Comparison of ENCODE assay signal across 14 mouse cellular contexts in the genomic region with DNA sequence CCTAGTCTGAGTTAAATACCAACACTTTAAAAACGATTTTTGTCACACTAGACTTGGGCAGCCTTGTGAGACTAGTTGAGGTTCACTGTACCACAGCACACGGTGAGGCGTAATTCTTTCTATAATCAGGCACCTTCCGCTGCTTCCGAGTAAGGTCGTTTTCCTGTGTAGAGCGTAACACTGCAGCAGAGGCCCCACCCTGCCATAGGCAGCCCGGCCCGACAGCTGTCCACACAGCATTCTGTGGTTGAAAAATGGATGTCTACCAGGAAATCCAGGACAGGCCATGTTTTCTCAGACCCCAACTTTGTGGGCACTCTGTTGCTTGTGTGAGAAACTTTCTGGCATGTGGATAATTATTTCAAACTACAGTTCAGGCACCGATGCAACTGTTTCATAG.
DNase-seq lines count a peak whose midpoint lies in the region; ATAC-seq and TF ChIP-seq lines count a peak whose summit lies in the region.
"Had no signal": no experiment of that assay in that cellular context is flagged by ENCODE, and none has a peak within 500 bp of the region (broad histone marks: within the 10 kb centered on the region; RNA-seq: fewer than 3 reads in every experiment).

No protein-coding gene starts in this region.

- no peaks in the 10 kb centered on the region for H3K9me3 ChIP-seq in heart, postnatal 0 days (replicated peaks; ENCODE audit: control insufficient read depth, low read length)
- H3K9me3 ChIP-seq in heart, embryonic 12.5 days (replicated peaks), result no peaks in the 10 kb centered on the region
- H3K9me3 ChIP-seq in embryonic facial prominence, embryonic 14.5 days (ENCODE audit: control insufficient read depth, low read length), result no peaks in the 10 kb centered on the region
- H3K9me3 ChIP-seq: hindbrain, embryonic 10.5 days had no signal

- no peak overlapping the region for H3K9ac ChIP-seq in heart, postnatal 0 days (replicated peaks; ENCODE audit: low read depth, low read length)
- H3K9ac ChIP-seq in heart, embryonic 12.5 days, result no peak overlapping the region
- H3K9ac ChIP-seq in embryonic facial prominence, embryonic 14.5 days (ENCODE audit: low read depth, low read length), result no peak overlapping the region

- H3K4me2 ChIP-seq in heart, postnatal 0 days (ENCODE audit: low read depth, low read length), result no peak overlapping the region
- no peak overlapping the region for H3K4me2 ChIP-seq in heart, embryonic 12.5 days
- no peak overlapping the region for H3K4me2 ChIP-seq in embryonic facial prominence, embryonic 14.5 days (ENCODE audit: low read depth, low read length)

- no peak overlapping the region for H3K4me3 ChIP-seq in heart, postnatal 0 days (ENCODE audit: low read depth, low read length)
- no peak overlapping the region for H3K4me3 ChIP-seq in heart, embryonic 12.5 days
- no peak overlapping the region for H3K4me3 ChIP-seq in embryonic facial prominence, embryonic 14.5 days (ENCODE audit: low read depth, low read length)
- H3K4me3 ChIP-seq: hindbrain, embryonic 10.5 days had no signal

- TF ChIP-seq EP300 in heart, postnatal 0 days (IDR thresholded peaks at IDR 0.05; ENCODE audit: low read depth), result no peak

- peaks cover 34% of the 10 kb centered on the region for H3K36me3 ChIP-seq in heart, postnatal 0 days (replicated peaks; ENCODE audit: control insufficient read depth, insufficient read depth, low read length)
- H3K36me3 ChIP-seq in heart, embryonic 12.5 days, result peaks cover 44% of the 10 kb centered on the region
- 0 out of 2 replicates have a peak, but pooled peaks cover 5% of the 10 kb centered on the region for H3K36me3 ChIP-seq in embryonic facial prominence, embryonic 14.5 days (ENCODE audit: control insufficient read depth, insufficient read depth, low read length)
- no peaks in the 10 kb centered on the region for H3K36me3 ChIP-seq in splenic B cell, adult 2 months (ENCODE audit: control insufficient read depth, insufficient read depth, low read length, poor library complexity, severe bottlenecking)
- H3K36me3 ChIP-seq: hindbrain, embryonic 10.5 days had no signal

- H3K27ac ChIP-seq in heart, postnatal 0 days (ENCODE audit: low read depth), result peak overlapping the region; percentile 22; the same call in 1 of the 2 replicates
- H3K27ac ChIP-seq in heart, embryonic 12.5 days (ENCODE audit: poor library complexity, severe bottlenecking), result no peak overlapping the region
- 0 out of 2 replicates have a peak overlapping the region, but pooled peaks have one; percentile 0 for H3K27ac ChIP-seq in embryonic facial prominence, embryonic 14.5 days (replicated peaks; ENCODE audit: low read depth, low read length)
- H3K27ac ChIP-seq: hindbrain, embryonic 10.5 days had no signal

- ATAC-seq in heart, postnatal 0 days (ENCODE audit: insufficient read depth, low read depth), result no peak
- no peak for ATAC-seq in heart, embryonic 12.5 days (ENCODE audit: insufficient number of reproducible peaks, low FRiP score)
- ATAC-seq in embryonic facial prominence, embryonic 14.5 days (ENCODE audit: low read depth), result no peak
- ATAC-seq: Patski had no signal

- DNase-seq in heart, postnatal 0 days (ENCODE audit: low spot score), result no peak
- peak; percentile 19 to 27 for DNase-seq in B cell, adult 2 months
- no peak for DNase-seq in embryonic facial prominence, embryonic 14.5 days (ENCODE audit: low spot score)
- peak; percentile 35 for DNase-seq in splenic B cell, adult 2 months (ENCODE audit: low read depth, low spot score)
- no peak for DNase-seq in cerebellum, postnatal 10 days
- DNase-seq in cerebellum, adult 11 months, result no peak
- no peak for DNase-seq in cerebellum, adult 9-11 months
- DNase-seq: adrenal gland, adult 2 months; cerebellum, postnatal 36 days; kidney, adult 9 months; lung, adult 18-20 months had no signal

- 57% methylated on average over 10 of the region's 10 CpGs for whole genome bisulfite sequencing in heart, postnatal 0 days
- 56% methylated on average over 10 of the region's 10 CpGs for WGBS in heart, embryonic 12.5 days
- 63% methylated on average over 10 of the region's 10 CpGs for WGBS in embryonic facial prominence, embryonic 14.5 days

- TF ChIP-seq CTCF in heart, postnatal 0 days (IDR thresholded peaks at IDR 0.05; ENCODE audit: low read depth), result no peak

- H3K4me1 ChIP-seq in heart, postnatal 0 days (ENCODE audit: control insufficient read depth, insufficient read depth), result no peaks in the 10 kb centered on the region
- H3K4me1 ChIP-seq in heart, embryonic 12.5 days (replicated peaks), result 0 out of 2 replicates have a peak, but pooled peaks cover 7% of the 10 kb centered on the region
- no peaks in the 10 kb centered on the region for H3K4me1 ChIP-seq in embryonic facial prominence, embryonic 14.5 days (ENCODE audit: control insufficient read depth, insufficient read depth, low read length)

- H3K27me3 ChIP-seq in heart, postnatal 0 days (ENCODE audit: control insufficient read depth, insufficient read depth, low read length), result no peaks in the 10 kb centered on the region
- no peaks in the 10 kb centered on the region for H3K27me3 ChIP-seq in heart, embryonic 12.5 days (replicated peaks)
- no peaks in the 10 kb centered on the region for H3K27me3 ChIP-seq in embryonic facial prominence, embryonic 14.5 days (replicated peaks; ENCODE audit: control insufficient read depth, insufficient read depth, low read length)
- no peaks in the 10 kb centered on the region for H3K27me3 ChIP-seq in splenic B cell, adult 2 months (ENCODE audit: control insufficient read depth, insufficient read depth, low read length, poor library complexity, severe bottlenecking)
- H3K27me3 ChIP-seq: Patski had no signal

Comparison
In these comparisons a context has a peak if more than half of its experiments do, and no peak if none do; other contexts are left out.
1. DNase-seq: peak in B cell, adult 2 months (2 of 2) and splenic B cell, adult 2 months (single experiment); none in heart, postnatal 0 days (single experiment), embryonic facial prominence, embryonic 14.5 days (single experiment), cerebellum, postnatal 10 days (0 of 2), cerebellum, adult 11 months (single experiment) and cerebellum, adult 9-11 months (single experiment).